Mouse (Mus musculus): ENCODE data around the gene Picalm. TPM values are rescaled to one million over a fixed set of nuclear protein-coding genes. Genes with fewer than 3 reads are reported as not detected.

Gene Picalm
- polyA plus RNA-seq, 1 experiment, result 40.1 TPM

DNA sequence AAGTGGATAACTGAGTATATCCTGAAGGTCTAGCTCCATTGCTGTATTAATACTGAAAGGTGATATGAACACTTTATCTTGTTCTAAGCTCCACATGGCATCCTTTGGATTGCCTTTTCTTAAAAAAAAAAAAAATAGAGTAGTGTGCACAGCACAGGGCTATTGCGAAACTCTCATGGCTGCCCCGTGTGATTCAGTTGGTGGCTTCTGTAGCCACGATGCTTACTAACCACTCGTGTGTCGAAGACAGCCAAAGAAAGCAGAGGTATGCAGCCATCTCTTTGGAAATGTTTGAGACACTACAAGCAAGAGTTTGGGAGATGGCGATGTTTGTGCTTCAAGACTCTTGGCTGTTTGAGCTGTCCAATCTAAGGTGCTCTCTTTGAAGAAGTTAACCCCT, 113.1 kb downstream of the Picalm start:
- TF ChIP-seq TCF3 (IDR thresholded peaks at IDR 0.05; ENCODE audit: insufficient read length, low read depth) (no peak), CEBPB (IDR thresholded peaks at IDR 0.05; ENCODE audit: insufficient read depth, poor library complexity, severe bottlenecking) (peak; percentile 67; the same call in 1 of the 2 replicates)
- H3K79me2 ChIP-seq (ENCODE audit: control insufficient read depth, insufficient read depth), result no peaks in the 10 kb centered on the region
- no peak overlapping the region for H3ac ChIP-seq (ENCODE audit: control insufficient read depth, insufficient read length)
- H3K36me3 ChIP-seq (ENCODE audit: control insufficient read depth, insufficient read depth), result no peaks in the 10 kb centered on the region
- no peak overlapping the region for H3K4me3 ChIP-seq
- H3K27me3 ChIP-seq (ENCODE audit: control insufficient read depth, insufficient read depth, insufficient read length), result no peaks in the 10 kb centered on the region
- no peak overlapping the region for H3K4me2 ChIP-seq (ENCODE audit: low read depth)

DNA sequence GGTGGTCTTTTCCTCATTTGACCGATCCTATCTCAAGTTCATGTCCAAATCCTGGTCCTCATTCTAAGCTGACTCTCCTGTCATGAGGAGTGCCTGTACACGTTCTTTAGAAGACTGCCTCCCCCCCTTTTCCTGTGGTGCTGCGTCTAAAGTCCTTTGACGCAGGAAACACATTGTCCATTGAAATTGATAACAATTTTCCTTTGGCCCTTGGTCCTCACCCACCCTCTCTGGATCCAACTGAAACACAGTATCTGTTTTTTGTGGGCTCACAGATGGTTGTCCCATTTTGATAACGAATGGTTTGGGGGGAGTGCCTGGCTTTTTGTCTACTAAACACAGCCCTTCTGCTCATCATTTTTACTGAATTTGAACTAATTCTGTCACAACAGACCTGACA, 113.6 kb downstream of the Picalm start:
- H3K36me3 ChIP-seq (ENCODE audit: control insufficient read depth, insufficient read depth), result no peaks in the 10 kb centered on the region
- H3K27me3 ChIP-seq (ENCODE audit: control insufficient read depth, insufficient read depth, insufficient read length), result no peaks in the 10 kb centered on the region
- no peak overlapping the region for H3K4me2 ChIP-seq (ENCODE audit: low read depth)
- no peak overlapping the region for H3ac ChIP-seq (ENCODE audit: control insufficient read depth, insufficient read length)
- no peak overlapping the region for H3K4me3 ChIP-seq
- no peak for TF ChIP-seq MYOD1 (IDR thresholded peaks at IDR 0.05; ENCODE audit: control insufficient read depth in 1 of 3, insufficient read length in 2 of 3, low read depth in 2 of 3)
- TF ChIP-seq TCF12 (IDR thresholded peaks at IDR 0.05; ENCODE audit: insufficient read depth, poor library complexity, severe bottlenecking), result no peak
- TF ChIP-seq E2F4 (IDR thresholded peaks at IDR 0.05; ENCODE audit: insufficient read depth), result no peak
- TF ChIP-seq USF1 (IDR thresholded peaks at IDR 0.05; ENCODE audit: low read depth), result no peak
- TF ChIP-seq SRF (IDR thresholded peaks at IDR 0.05; ENCODE audit: control insufficient read depth, insufficient read length, low read depth), result no peak
- TF ChIP-seq MAX (IDR thresholded peaks at IDR 0.05; ENCODE audit: low read depth), result no peak
- TF ChIP-seq REST (IDR thresholded peaks at IDR 0.05; ENCODE audit: insufficient read depth, insufficient read length), result no peak
- TF ChIP-seq POLR2A (IDR thresholded peaks at IDR 0.05; ENCODE audit: insufficient read length, low read depth), result no peak
- no peak for TF ChIP-seq MYOG (IDR thresholded peaks at IDR 0.05; ENCODE audit: control insufficient read depth in 1 of 3, insufficient read depth in 1 of 3, insufficient read length in 2 of 3, low read depth in 2 of 3)
- no peak for TF ChIP-seq POLR2AphosphoS2 (IDR thresholded peaks at IDR 0.05; ENCODE audit: insufficient read length, low read depth)
- TF ChIP-seq TCF3 (IDR thresholded peaks at IDR 0.05; ENCODE audit: insufficient read length, low read depth), result no peak
- no peak for TF ChIP-seq CEBPB (IDR thresholded peaks at IDR 0.05; ENCODE audit: insufficient read depth, poor library complexity, severe bottlenecking)
- H3K79me2 ChIP-seq (ENCODE audit: control insufficient read depth, insufficient read depth), result no peaks in the 10 kb centered on the region

DNA sequence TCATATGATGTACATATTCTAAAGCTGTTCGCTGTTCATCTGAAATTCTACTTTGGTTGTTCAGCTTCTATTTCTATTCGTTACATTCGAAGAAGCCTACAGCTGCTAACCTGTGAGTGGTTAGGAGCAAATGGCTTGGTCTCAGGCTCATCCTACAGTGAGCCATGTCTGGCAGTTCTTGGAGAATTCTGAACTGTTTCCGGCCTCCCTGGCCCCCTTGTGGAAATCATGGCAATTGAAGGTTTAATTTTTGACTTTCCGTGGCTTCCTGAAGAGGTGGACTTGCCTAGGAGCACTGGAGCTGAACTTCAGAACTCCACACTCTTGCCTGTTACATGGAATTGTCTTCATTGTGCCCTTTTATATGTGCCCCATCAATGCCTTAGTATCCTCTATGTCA, 122.9 kb downstream of the Picalm start:
- Histone ChIP-seq H3K79me2 (ENCODE audit: control insufficient read depth, insufficient read depth) (no peaks in the 10 kb centered on the region), H3ac (ENCODE audit: control insufficient read depth, insufficient read length) (no peak overlapping the region), H3K36me3 (ENCODE audit: control insufficient read depth, insufficient read depth) (no peaks in the 10 kb centered on the region), H3K4me3 (no peak overlapping the region), H3K27me3 (ENCODE audit: control insufficient read depth, insufficient read depth, insufficient read length) (no peaks in the 10 kb centered on the region), H3K4me2 (ENCODE audit: low read depth) (no peak overlapping the region)
- TF ChIP-seq POLR2A (IDR thresholded peaks at IDR 0.05; ENCODE audit: insufficient read length, low read depth), result no peak
- no peak for TF ChIP-seq REST (IDR thresholded peaks at IDR 0.05; ENCODE audit: insufficient read depth, insufficient read length)
- TF ChIP-seq MYOG (IDR thresholded peaks at IDR 0.05; ENCODE audit: control insufficient read depth in 1 of 3, insufficient read depth in 1 of 3, insufficient read length in 2 of 3, low read depth in 2 of 3), result no peak
- TF ChIP-seq TCF3 (IDR thresholded peaks at IDR 0.05; ENCODE audit: insufficient read length, low read depth), result no peak
- no peak for TF ChIP-seq POLR2AphosphoS2 (IDR thresholded peaks at IDR 0.05; ENCODE audit: insufficient read length, low read depth)

DNA sequence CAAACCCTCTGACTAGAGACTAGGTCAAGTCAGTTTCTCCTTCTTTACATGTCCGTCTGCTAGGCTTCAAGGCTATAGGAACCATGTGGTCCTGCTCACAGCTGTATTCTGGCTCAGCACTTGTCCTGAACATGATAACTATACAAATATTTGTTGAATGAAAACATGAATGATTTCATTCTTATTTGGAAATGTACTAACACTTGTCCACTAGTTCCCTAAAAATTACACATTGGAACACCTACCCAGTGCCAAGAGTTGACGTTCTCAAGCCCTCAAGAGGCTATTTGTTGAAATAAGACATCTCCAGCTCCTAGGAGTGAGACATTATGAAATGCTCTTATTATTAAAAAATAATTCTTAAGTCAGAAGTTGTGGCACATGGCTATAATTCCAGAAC, 128.7 kb downstream of the Picalm start:
- H3K36me3 ChIP-seq (ENCODE audit: control insufficient read depth, insufficient read depth), result no peaks in the 10 kb centered on the region

DNA sequence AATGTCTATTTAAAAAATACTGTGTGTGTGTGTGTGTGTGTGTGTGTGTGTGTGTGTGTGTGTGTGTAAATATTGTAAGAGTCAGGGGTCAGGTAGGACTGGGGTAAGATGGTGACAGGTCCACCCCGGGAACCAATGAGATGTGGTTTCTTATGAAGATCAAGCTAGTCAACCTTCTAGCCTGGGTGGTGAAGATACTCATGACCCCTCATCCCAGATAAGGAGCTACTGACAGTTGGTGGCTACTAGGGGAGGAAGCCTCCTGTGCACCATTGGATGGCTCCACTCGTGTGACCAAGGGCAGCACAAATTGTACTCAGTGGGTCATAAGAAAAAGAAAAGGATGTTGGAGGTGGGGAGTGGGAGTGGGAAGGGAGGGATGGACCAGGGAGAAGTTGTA, 129.9 kb downstream of the Picalm start:
- Histone ChIP-seq H3K36me3 (ENCODE audit: control insufficient read depth, insufficient read depth) (no peaks in the 10 kb centered on the region), H3K27me3 (ENCODE audit: control insufficient read depth, insufficient read depth, insufficient read length) (no peaks in the 10 kb centered on the region), H3K4me3 (no peak overlapping the region), H3K4me2 (ENCODE audit: low read depth) (no peak overlapping the region), H3ac (ENCODE audit: control insufficient read depth, insufficient read length) (no peak overlapping the region), H3K79me2 (ENCODE audit: control insufficient read depth, insufficient read depth) (no peaks in the 10 kb centered on the region)
- TF ChIP-seq POLR2A (IDR thresholded peaks at IDR 0.05; ENCODE audit: insufficient read length, low read depth), result no peak
- no peak for TF ChIP-seq MYOD1 (IDR thresholded peaks at IDR 0.05; ENCODE audit: control insufficient read depth in 1 of 3, insufficient read length in 2 of 3, low read depth in 2 of 3)
- no peak for TF ChIP-seq TCF3 (IDR thresholded peaks at IDR 0.05; ENCODE audit: insufficient read length, low read depth)
- no peak for TF ChIP-seq SRF (IDR thresholded peaks at IDR 0.05; ENCODE audit: control insufficient read depth, insufficient read length, low read depth)
- TF ChIP-seq E2F4 (IDR thresholded peaks at IDR 0.05; ENCODE audit: insufficient read depth), result no peak
- TF ChIP-seq REST (IDR thresholded peaks at IDR 0.05; ENCODE audit: insufficient read depth, insufficient read length), result no peak
- TF ChIP-seq MYOG (IDR thresholded peaks at IDR 0.05; ENCODE audit: control insufficient read depth in 1 of 3, insufficient read depth in 1 of 3, insufficient read length in 2 of 3, low read depth in 2 of 3), result no peak
- TF ChIP-seq TCF12 (IDR thresholded peaks at IDR 0.05; ENCODE audit: insufficient read depth, poor library complexity, severe bottlenecking), result no peak
- TF ChIP-seq USF1 (IDR thresholded peaks at IDR 0.05; ENCODE audit: low read depth), result no peak
- no peak for TF ChIP-seq POLR2AphosphoS2 (IDR thresholded peaks at IDR 0.05; ENCODE audit: insufficient read length, low read depth)
- no peak for TF ChIP-seq CEBPB (IDR thresholded peaks at IDR 0.05; ENCODE audit: insufficient read depth, poor library complexity, severe bottlenecking)

More for the DNA sequence above, 128.7 kb downstream of the Picalm start:
- Histone ChIP-seq H3K4me3 (no peak overlapping the region), H3ac (ENCODE audit: control insufficient read depth, insufficient read length) (no peak overlapping the region), H3K79me2 (ENCODE audit: control insufficient read depth, insufficient read depth) (no peaks in the 10 kb centered on the region), H3K27me3 (ENCODE audit: control insufficient read depth, insufficient read depth, insufficient read length) (no peaks in the 10 kb centered on the region), H3K4me2 (ENCODE audit: low read depth) (no peak overlapping the region)
- TF ChIP-seq CEBPB (IDR thresholded peaks at IDR 0.05; ENCODE audit: insufficient read depth, poor library complexity, severe bottlenecking) (no peak), TCF3 (IDR thresholded peaks at IDR 0.05; ENCODE audit: insufficient read length, low read depth) (no peak), MYOG (IDR thresholded peaks at IDR 0.05; ENCODE audit: control insufficient read depth in 1 of 3, insufficient read depth in 1 of 3, insufficient read length in 2 of 3, low read depth in 2 of 3) (no peak), REST (IDR thresholded peaks at IDR 0.05; ENCODE audit: insufficient read depth, insufficient read length) (no peak), POLR2AphosphoS2 (IDR thresholded peaks at IDR 0.05; ENCODE audit: insufficient read length, low read depth) (no peak), SRF (IDR thresholded peaks at IDR 0.05; ENCODE audit: control insufficient read depth, insufficient read length, low read depth) (no peak), TCF12 (IDR thresholded peaks at IDR 0.05; ENCODE audit: insufficient read depth, poor library complexity, severe bottlenecking) (no peak), E2F4 (IDR thresholded peaks at IDR 0.05; ENCODE audit: insufficient read depth) (no peak), POLR2A (IDR thresholded peaks at IDR 0.05; ENCODE audit: insufficient read length, low read depth) (no peak), USF1 (IDR thresholded peaks at IDR 0.05; ENCODE audit: low read depth) (no peak), MAX (IDR thresholded peaks at IDR 0.05; ENCODE audit: low read depth) (no peak), MYOD1 (IDR thresholded peaks at IDR 0.05; ENCODE audit: control insufficient read depth in 1 of 3, insufficient read length in 2 of 3, low read depth in 2 of 3) (no peak)
